Mouse (Mus musculus) layer of hippocampus, adult 9-11 months (tissue): ENCODE data around the gene Gpr85.
"Not testable (repeated sequence)": the region's sequence is repeated elsewhere in the genome, so short reads cannot be mapped to it uniquely, and the experiment has no call there.

Experiments used
- DNase-seq: peaks from one replicate; pipeline ENCODE4 v3.0.0; 2022

Gene Gpr85

GRCm38 (mm10) chr6:13839345-13840054 lies at the start of gene Gpr85:
TSS of gene Gpr85 (minus strand) at chr6:13839942.
- DNase-seq, result peak; percentile 30

- no peak for DNase-seq
Measured at GRCm38 (mm10) chr6:13884877-13885592, 45.3 kb upstream of the Gpr85 start.

- DNase-seq, result no peak
Measured at GRCm38 (mm10) chr6:13882919-13883318, 43.2 kb upstream of the Gpr85 start.

GRCm38 (mm10) chr6:13873959-13874358 lies 34.2 kb upstream of the Gpr85 start:
- no peak for DNase-seq

GRCm38 (mm10) chr6:13872076-13872475 lies 32.3 kb upstream of the Gpr85 start:
- no peak for DNase-seq

GRCm38 (mm10) chr6:13871625-13871958 lies 31.9 kb upstream of the Gpr85 start:
- DNase-seq, result no peak

GRCm38 (mm10) chr6:13870919-13871624 lies 31.3 kb upstream of the Gpr85 start, which contains the start of gene 2610001J05Rik:
TSS of gene 2610001J05Rik (minus strand) at chr6:13871518.
- DNase-seq, result peak; percentile 93

- no peak for DNase-seq
Measured at GRCm38 (mm10) chr6:13870289-13870741, 30.6 kb upstream of the Gpr85 start.

- no peak for DNase-seq
Measured at GRCm38 (mm10) chr6:13860596-13860995, 20.9 kb upstream of the Gpr85 start.

- no peak for DNase-seq
Measured at GRCm38 (mm10) chr6:13859877-13860585, 20.3 kb upstream of the Gpr85 start.

GRCm38 (mm10) chr6:13854230-13854629 lies 14.5 kb upstream of the Gpr85 start:
- DNase-seq, result no peak

GRCm38 (mm10) chr6:13853244-13853643 lies 13.5 kb upstream of the Gpr85 start:
- DNase-seq, result no peak

GRCm38 (mm10) chr6:13846031-13846430 lies 6.3 kb upstream of the Gpr85 start:
- not testable (repeated sequence) for DNase-seq

- DNase-seq, result peak; percentile 85
Measured at GRCm38 (mm10) chr6:13838677-13839344, 931 bp downstream of the Gpr85 start.

- peak; percentile 13 for DNase-seq
Measured at GRCm38 (mm10) chr6:13837916-13838676, 1.6 kb downstream of the Gpr85 start.

GRCm38 (mm10) chr6:13836967-13837570 lies 2.7 kb downstream of the Gpr85 start:
- peak; percentile 12 for DNase-seq

- DNase-seq, result peak; percentile 28
Measured at GRCm38 (mm10) chr6:13835720-13836665, 3.7 kb downstream of the Gpr85 start.

- no peak for DNase-seq
Measured at GRCm38 (mm10) chr6:13832770-13833169, 7.0 kb downstream of the Gpr85 start.

GRCm38 (mm10) chr6:13828877-13829276 lies 10.9 kb downstream of the Gpr85 start:
- DNase-seq, result no peak

GRCm38 (mm10) chr6:13816661-13817060 lies 23.1 kb downstream of the Gpr85 start:
- DNase-seq, result no peak
